Mouse (Mus musculus): Measurements from ENCODE around the gene Cfap44.

GRCm38 (mm10) chr16:44475281-44475680, 80.7 kb downstream of the Cfap44 start:
- TF ChIP-seq CTCF (IDR thresholded peaks at IDR 0.05; ENCODE audit: extremely low read depth, insufficient read depth, low read length) (no peak), POLR2A (IDR thresholded peaks at IDR 0.05; ENCODE audit: extremely low read depth, insufficient read depth, low read length) (no peak)
